Mouse (Mus musculus) stomach, postnatal 0 days (tissue): Measurements from ENCODE around the gene Rnf182. TPM values are rescaled to one million over a fixed set of nuclear protein-coding genes. Genes with fewer than 3 reads are reported as not detected.

ENCODE experiments used
- ATAC-seq: fragments of 200-750 bp; cut with Nextera tagmentation; 2 replicates; pipeline ENCODE4 v1.8.0; 2017; ENCODE audit not compliant: low FRiP score, low TSS enrichment
- DNase-seq: peaks from one replicate; pipeline ENCODE4 v3.0.0-alpha.2; 2016; ENCODE audit warnings: low spot score
- H3K27ac ChIP-seq: fragments of 300-500 bp; sonication (generic); replicated peaks from 2 replicates; pipeline ENCODE4 v1.5.1; 2014; ENCODE audit warnings: mild to moderate bottlenecking, control low read depth
- H3K27me3 ChIP-seq: fragments of 300-500 bp; sonication (generic); 2 replicates; pipeline ENCODE4 v1.6.1; 2014; ENCODE audit warnings: low read length; ENCODE audit not compliant: control insufficient read depth, insufficient read depth
- H3K36me3 ChIP-seq: fragments of 300-500 bp; sonication (generic); 2 replicates; pipeline ENCODE4 v1.6.1; 2014; ENCODE audit warnings: low read length, mixed read lengths; ENCODE audit not compliant: control insufficient read depth, insufficient read depth
- H3K4me1 ChIP-seq: fragments of 300-500 bp; sonication (generic); replicated peaks from 2 replicates; pipeline ENCODE4 v1.6.1; 2014; ENCODE audit warnings: antibody characterized with exemption; ENCODE audit not compliant: control insufficient read depth, insufficient read depth
- H3K4me2 ChIP-seq: fragments of 300-500 bp; sonication (generic); replicated peaks from 2 replicates; pipeline ENCODE4 v1.6.1; 2014; ENCODE audit warnings: low read depth, mild to moderate bottlenecking, control low read depth, moderate library complexity
- H3K4me3 ChIP-seq: fragments of 300-500 bp; sonication (generic); 2 replicates; pipeline ENCODE4 v1.5.1; 2014; ENCODE audit warnings: low read depth, low read length, control low read depth
- H3K9ac ChIP-seq: fragments of 300-500 bp; sonication (generic); 2 replicates; pipeline ENCODE4 v1.6.1; 2014; ENCODE audit warnings: mild to moderate bottlenecking, low read length, control low read depth, mixed read lengths
- H3K9me3 ChIP-seq: fragments of 300-500 bp; sonication (generic); 2 replicates; pipeline ENCODE4 v1.6.1; 2016; ENCODE audit warnings: low read length; ENCODE audit not compliant: control insufficient read depth
- CTCF ChIP-seq: IDR thresholded peaks from 2 replicates; pipeline ENCODE4 v1.5.1; 2016; ENCODE audit warnings: antibody characterized with exemption, low read depth, mild to moderate bottlenecking, moderate library complexity
- EP300 ChIP-seq: optimal IDR thresholded peaks from 2 replicates; pipeline ENCODE3; 2016; ENCODE audit warnings: antibody characterized with exemption
- WGBS: fragments of 180-500 bp; shearing (Covaris S2); extraction: QIAGEN DNeasy Blood & Tissue Kit; methylation state at CpG from one replicate; pipeline ENCODE4 v1.1.7; 2014; 5-methylcytosine and 5-hydroxymethylcytosine counted together
- polyA plus RNA-seq: library from polyadenylated mRNA; unstranded; fragments of >200 nt; fragmentation: Nextera tagmentation; extraction: Ambion mirVana; gene quantifications from 2 replicates; pipeline ENCODE4 v1.2.1, GENCODE M21; 2015

The Rnf182 gene
- polyA plus RNA-seq, 1 experiment from 2014 or later, result 0.38 TPM

DNA sequence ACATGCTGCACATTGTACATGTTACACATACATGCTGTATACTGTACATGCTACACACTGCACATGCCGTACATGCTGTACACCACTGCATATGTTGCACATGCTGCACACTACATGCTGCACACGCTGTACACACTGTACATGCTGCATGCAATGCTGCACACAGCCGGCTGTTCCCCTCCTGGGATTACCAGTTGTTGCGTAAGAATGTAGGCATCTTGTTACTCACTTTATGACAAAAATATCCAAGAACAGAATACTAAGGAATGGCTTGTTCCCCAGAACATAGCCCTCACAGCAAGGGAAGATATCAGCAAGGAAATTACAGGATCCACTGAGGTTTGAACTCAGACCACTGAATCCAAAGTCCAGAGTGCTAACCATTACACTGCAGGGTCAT is 47.7 kb downstream of the Rnf182 start:
- Histone ChIP-seq H3K4me2 (no peak overlapping the region), H3K4me1 (no peaks in the 10 kb centered on the region), H3K27ac (no peak overlapping the region), H3K9me3 (no peaks in the 10 kb centered on the region), H3K9ac (no peak overlapping the region), H3K36me3 (no peaks in the 10 kb centered on the region), H3K27me3 (no peaks in the 10 kb centered on the region), H3K4me3 (no peak overlapping the region)
- no peak for TF ChIP-seq CTCF
- no peak for TF ChIP-seq EP300
- ATAC-seq (no peak), DNase-seq (no peak)
- WGBS, result 91% methylated on average over 4 of the region's 4 CpGs

DNA sequence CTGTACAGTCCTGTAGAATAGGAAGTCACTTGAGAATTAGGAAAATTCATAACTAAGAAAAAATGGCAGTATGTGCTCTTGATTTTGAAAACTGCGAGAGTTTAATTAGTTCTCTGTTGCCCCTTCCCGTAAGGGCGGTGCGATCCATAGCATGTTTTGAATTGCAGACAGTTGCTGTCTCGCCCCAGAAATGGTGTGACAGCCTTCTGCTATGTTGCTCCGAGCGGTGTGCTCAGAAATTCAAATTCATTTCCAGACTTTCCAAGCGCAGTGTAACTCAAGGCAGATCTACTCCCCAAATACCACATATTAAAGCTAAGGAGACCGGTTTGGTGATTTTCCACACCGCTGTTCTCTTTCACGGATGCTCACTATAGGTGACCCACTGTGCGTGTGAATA is 50.6 kb downstream of the Rnf182 start:
- no peak overlapping the region for H3K4me2 ChIP-seq
- no peaks in the 10 kb centered on the region for H3K27me3 ChIP-seq
- TF ChIP-seq CTCF (no peak), EP300 (no peak)
- 90% methylated on average over 12 of the region's 12 CpGs for WGBS
- no peak for DNase-seq
- H3K9me3 ChIP-seq, result no peaks in the 10 kb centered on the region
- no peaks in the 10 kb centered on the region for H3K4me1 ChIP-seq
- H3K4me3 ChIP-seq, result no peak overlapping the region
- no peak for ATAC-seq
- no peak overlapping the region for H3K27ac ChIP-seq
- H3K9ac ChIP-seq, result no peak overlapping the region
- no peaks in the 10 kb centered on the region for H3K36me3 ChIP-seq

DNA sequence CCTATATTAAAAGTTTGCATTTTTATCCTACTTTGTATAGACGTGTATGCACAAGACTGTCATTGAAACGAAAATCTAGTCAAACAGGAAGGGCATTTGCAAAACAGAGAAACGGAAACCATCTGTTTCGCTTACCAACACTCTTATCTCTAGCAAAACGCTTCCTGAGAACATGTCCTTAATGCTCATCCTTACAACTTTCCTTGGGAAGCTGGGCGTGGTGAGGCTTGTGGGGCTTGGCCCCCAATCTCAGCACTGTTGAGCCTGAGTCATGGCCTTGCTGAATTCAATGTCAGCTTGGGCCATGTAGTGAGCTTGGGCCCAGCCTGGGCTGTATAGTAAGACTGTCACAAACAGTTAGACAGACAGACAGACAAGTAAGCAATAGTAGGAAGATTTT is 51.4 kb downstream of the Rnf182 start:
- WGBS, result 50% methylated on average over 6 of the region's 6 CpGs
- H3K9ac ChIP-seq, result no peak overlapping the region
- H3K27me3 ChIP-seq, result no peaks in the 10 kb centered on the region
- DNase-seq (no peak), ATAC-seq (no peak)
- H3K4me3 ChIP-seq, result no peak overlapping the region
- H3K36me3 ChIP-seq, result no peaks in the 10 kb centered on the region
- no peak overlapping the region for H3K4me2 ChIP-seq
- H3K27ac ChIP-seq, result no peak overlapping the region
- no peaks in the 10 kb centered on the region for H3K9me3 ChIP-seq
- TF ChIP-seq EP300 (no peak), CTCF (no peak)
- no peaks in the 10 kb centered on the region for H3K4me1 ChIP-seq

DNA sequence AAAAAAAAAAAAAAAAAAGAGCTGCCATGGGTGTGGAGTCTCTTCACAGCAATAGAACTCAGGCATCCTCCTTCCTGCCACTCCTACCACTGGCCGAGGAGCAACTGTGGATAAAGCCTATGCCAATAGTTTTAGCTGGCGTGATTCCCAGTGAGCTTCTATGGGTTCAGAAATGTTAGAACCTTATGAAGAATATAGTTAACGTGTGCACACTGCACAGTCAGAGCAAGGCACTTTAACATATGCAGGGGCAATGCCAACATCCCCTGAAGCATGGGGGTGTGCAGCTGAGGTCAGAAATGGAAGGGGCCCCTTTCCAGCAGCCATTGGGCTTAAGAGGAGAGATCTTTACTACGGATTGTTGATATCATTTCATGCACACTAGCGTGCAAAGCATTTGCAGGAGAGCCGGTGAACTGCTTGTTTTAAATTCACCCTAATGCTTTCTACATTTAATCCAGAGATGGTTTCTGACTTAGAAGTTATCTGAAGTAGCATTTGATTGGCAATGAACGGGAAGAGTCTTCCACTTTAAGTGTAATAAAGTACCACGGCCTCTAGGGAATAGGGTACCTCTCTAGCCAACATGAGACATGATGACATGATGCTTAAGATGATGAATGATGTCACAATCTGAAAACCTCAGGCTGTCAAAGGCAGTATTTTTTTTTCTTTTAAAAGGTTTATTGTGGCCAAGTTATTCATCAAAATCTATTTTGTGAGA is 61.8 kb downstream of the Rnf182 start:
- no peak for ATAC-seq
- Histone ChIP-seq H3K4me2 (no peak overlapping the region), H3K9ac (no peak overlapping the region), H3K9me3 (no peaks in the 10 kb centered on the region), H3K36me3 (no peaks in the 10 kb centered on the region), H3K27ac (no peak overlapping the region), H3K4me1 (no peaks in the 10 kb centered on the region), H3K27me3 (no peaks in the 10 kb centered on the region), H3K4me3 (no peak overlapping the region)
- 57% methylated on average over 8 of the region's 8 CpGs for WGBS
- DNase-seq, result no peak
- no peak for TF ChIP-seq EP300
- TF ChIP-seq CTCF, result no peak

DNA sequence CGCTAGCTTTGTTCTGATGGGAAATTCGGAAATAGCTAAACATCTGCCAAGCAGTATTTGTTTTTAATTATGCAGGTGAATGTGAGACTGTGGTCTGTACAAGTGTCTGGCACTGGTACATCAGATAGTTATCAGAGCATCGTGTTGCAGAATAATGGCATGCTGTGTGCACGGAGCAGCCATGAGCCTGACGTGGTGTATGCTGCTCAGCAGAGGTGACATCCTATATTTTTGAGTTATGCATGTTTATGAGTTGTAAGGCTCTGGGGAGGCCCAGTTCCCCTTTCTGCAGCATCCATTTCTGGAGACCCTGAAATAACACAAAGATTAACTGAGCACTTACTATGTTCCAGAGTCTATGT is 62.4 kb downstream of the Rnf182 start:
- TF ChIP-seq CTCF (no peak), EP300 (no peak)

DNA sequence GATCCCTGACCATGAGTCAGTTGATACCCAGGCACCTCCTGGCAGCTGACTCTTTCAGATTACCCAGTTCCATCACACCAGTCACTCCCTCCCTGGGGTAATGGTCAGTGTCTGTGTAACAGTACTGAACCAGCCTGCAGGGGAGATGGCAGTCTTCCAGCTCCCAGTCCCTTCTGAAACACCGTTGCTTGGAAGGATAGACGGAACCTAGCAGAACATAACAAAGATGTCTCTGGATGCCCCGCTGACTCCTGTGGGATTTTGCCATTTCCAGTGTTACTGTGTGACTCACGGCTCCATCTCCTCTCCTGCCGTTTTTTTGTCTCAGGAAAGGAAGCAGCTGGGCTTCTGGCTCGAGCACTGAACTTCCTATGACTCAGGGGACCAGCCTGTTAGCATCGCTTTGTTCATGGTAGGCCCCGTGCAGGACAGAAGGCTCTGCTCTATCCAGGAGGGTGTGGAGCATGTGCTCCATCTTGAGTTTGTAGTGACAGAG is 69.0 kb downstream of the Rnf182 start:
- no peaks in the 10 kb centered on the region for H3K9me3 ChIP-seq
- TF ChIP-seq EP300 (no peak), CTCF (peak; percentile 30)
- no peak overlapping the region for H3K9ac ChIP-seq
- H3K36me3 ChIP-seq, result no peaks in the 10 kb centered on the region
- 33% methylated on average over 8 of the region's 8 CpGs for WGBS
- DNase-seq, result peak; percentile 20
- H3K4me3 ChIP-seq, result no peak overlapping the region
- H3K4me1 ChIP-seq, result no peaks in the 10 kb centered on the region
- H3K27ac ChIP-seq, result no peak overlapping the region
- no peaks in the 10 kb centered on the region for H3K27me3 ChIP-seq
- no peak overlapping the region for H3K4me2 ChIP-seq
- peak; percentile 84; the same call in 1 of the 2 replicates for ATAC-seq

More for the DNA sequence above, 62.4 kb downstream of the Rnf182 start:
- DNase-seq, result no peak
- Histone ChIP-seq H3K9ac (no peak overlapping the region), H3K4me2 (no peak overlapping the region), H3K4me3 (no peak overlapping the region), H3K27ac (no peak overlapping the region), H3K36me3 (no peaks in the 10 kb centered on the region), H3K4me1 (no peaks in the 10 kb centered on the region), H3K9me3 (no peaks in the 10 kb centered on the region), H3K27me3 (no peaks in the 10 kb centered on the region)
- 81% methylated on average over 5 of the region's 5 CpGs for WGBS
- ATAC-seq, result no peak
